Mouse (Mus musculus): Measurements from ENCODE around the gene Nr4a1.

Nr4a1 gene

GRCm38 (mm10) chr15:101286129-101286770 lies 32.2 kb downstream of the Nr4a1 start:
- no peak for DNase-seq (ENCODE audit: low read depth)

GRCm38 (mm10) chr15:101287361-101287760 lies 33.3 kb downstream of the Nr4a1 start:
- DNase-seq (ENCODE audit: low read depth) = no peak

GRCm38 (mm10) chr15:101290354-101290753 lies 36.3 kb downstream of the Nr4a1 start:
- no peak for DNase-seq (ENCODE audit: low read depth)

- DNase-seq (ENCODE audit: low read depth) = no peak
Observed at GRCm38 (mm10) chr15:101292012-101292411, 37.9 kb downstream of the Nr4a1 start.

GRCm38 (mm10) chr15:101293025-101293621 lies 39.1 kb downstream of the Nr4a1 start, which contains the start of gene 6030408B16Rik:
6030408B16Rik (plus strand) TSS chr15:101293212.
- DNase-seq (ENCODE audit: low read depth) = no peak

GRCm38 (mm10) chr15:101294028-101294894 lies 40.2 kb downstream of the Nr4a1 start:
- DNase-seq (ENCODE audit: low read depth) = no peak

- no peak for DNase-seq (ENCODE audit: low read depth)
Observed at GRCm38 (mm10) chr15:101295106-101295505, 41.0 kb downstream of the Nr4a1 start.

GRCm38 (mm10) chr15:101295616-101296015 lies 41.5 kb downstream of the Nr4a1 start:
- no peak for DNase-seq (ENCODE audit: low read depth)

GRCm38 (mm10) chr15:101296091-101296490 lies 42.0 kb downstream of the Nr4a1 start:
- no peak for DNase-seq (ENCODE audit: low read depth)

GRCm38 (mm10) chr15:101297988-101298387 lies 43.9 kb downstream of the Nr4a1 start:
- no peak for DNase-seq (ENCODE audit: low read depth)

GRCm38 (mm10) chr15:101298550-101298949 lies 44.5 kb downstream of the Nr4a1 start:
- DNase-seq (ENCODE audit: low read depth) = no peak

GRCm38 (mm10) chr15:101299480-101299960 lies 45.5 kb downstream of the Nr4a1 start:
- no peak for DNase-seq (ENCODE audit: low read depth)

GRCm38 (mm10) chr15:101300128-101300527 lies 46.1 kb downstream of the Nr4a1 start:
- no peak for DNase-seq (ENCODE audit: low read depth)

- no peak for DNase-seq (ENCODE audit: low read depth)
Observed at GRCm38 (mm10) chr15:101302201-101302600, 48.1 kb downstream of the Nr4a1 start.

GRCm38 (mm10) chr15:101303830-101304229 lies 49.8 kb downstream of the Nr4a1 start:
- no peak for DNase-seq (ENCODE audit: low read depth)

- DNase-seq (ENCODE audit: low read depth) = no peak
Observed at GRCm38 (mm10) chr15:101306459-101306858, 52.4 kb downstream of the Nr4a1 start.

- no peak for DNase-seq (ENCODE audit: low read depth)
Observed at GRCm38 (mm10) chr15:101308440-101309348, 54.6 kb downstream of the Nr4a1 start.

GRCm38 (mm10) chr15:101309493-101309892 lies 55.4 kb downstream of the Nr4a1 start:
- DNase-seq (ENCODE audit: low read depth) = no peak

- DNase-seq (ENCODE audit: low read depth) = no peak
Observed at GRCm38 (mm10) chr15:101311087-101311770, 57.2 kb downstream of the Nr4a1 start.

GRCm38 (mm10) chr15:101312006-101312405 lies 57.9 kb downstream of the Nr4a1 start:
- DNase-seq (ENCODE audit: low read depth) = no peak

GRCm38 (mm10) chr15:101315378-101315777 lies 61.3 kb downstream of the Nr4a1 start:
- no peak for DNase-seq (ENCODE audit: low read depth)

All from c-Kit-positive CD71-positive TER-119-negative erythroid progenitor cells, embryonic 14.5 days (primary cell).